Mouse (Mus musculus) kidney, postnatal 0 days (tissue): ENCODE results near the gene Olfr524. TPM values are rescaled to one million over a fixed set of nuclear protein-coding genes. Genes with fewer than 3 reads are reported as not detected.

ENCODE experiments used
- ATAC-seq: fragments of 200-750 bp; cut with Nextera tagmentation; replicated peaks from 2 replicates; pipeline ENCODE4 v1.8.0; 2017; ENCODE audit warnings: low read depth, moderate number of reproducible peaks, moderate TSS enrichment, moderate library complexity; ENCODE audit not compliant: low FRiP score
- DNase-seq: peaks from one replicate; pipeline ENCODE4 v3.0.0-alpha.2; 2016; ENCODE audit warnings: low spot score
- H3K27ac ChIP-seq: fragments of 300-500 bp; sonication (generic); 2 replicates; pipeline ENCODE4 v1.5.1; 2014; ENCODE audit warnings: mild to moderate bottlenecking
- H3K27me3 ChIP-seq: fragments of 300-500 bp; sonication (generic); 2 replicates; pipeline ENCODE4 v1.6.1; 2014; ENCODE audit warnings: low read length, mixed read lengths; ENCODE audit not compliant: insufficient read depth
- H3K36me3 ChIP-seq: fragments of 300-500 bp; sonication (generic); 2 replicates; pipeline ENCODE4 v1.6.1; 2014; ENCODE audit warnings: low read length, mixed read lengths; ENCODE audit not compliant: insufficient read depth
- H3K4me1 ChIP-seq: fragments of 300-500 bp; sonication (generic); replicated peaks from 2 replicates; pipeline ENCODE4 v1.6.1; 2014; ENCODE audit warnings: antibody characterized with exemption, low read length, mixed read lengths; ENCODE audit not compliant: insufficient read depth
- H3K4me2 ChIP-seq: fragments of 300-500 bp; sonication (generic); 2 replicates; pipeline ENCODE4 v1.6.1; 2014; ENCODE audit warnings: mild to moderate bottlenecking, low read length, moderate library complexity, mixed read lengths
- H3K4me3 ChIP-seq: fragments of 300-500 bp; sonication (generic); replicated peaks from 2 replicates; pipeline ENCODE4 v1.5.1; 2014; ENCODE audit warnings: low read depth, low read length
- H3K9ac ChIP-seq: fragments of 300-500 bp; sonication (generic); 2 replicates; pipeline ENCODE4 v1.6.1; 2014; ENCODE audit warnings: low read depth, low read length
- H3K9me3 ChIP-seq: fragments of 300-500 bp; sonication (generic); replicated peaks from 2 replicates; pipeline ENCODE4 v1.6.1; 2016; ENCODE audit warnings: low read length, inconsistent platforms, mixed read lengths
- CTCF ChIP-seq: IDR thresholded peaks from 2 replicates; pipeline ENCODE4 v1.5.1; 2016; ENCODE audit warnings: antibody characterized with exemption, low read depth, mild to moderate bottlenecking, moderate library complexity
- WGBS: fragments of 180-500 bp; shearing (Covaris S2); extraction: QIAGEN DNeasy Blood & Tissue Kit; methylation state at CpG from one replicate; pipeline ENCODE4 v1.1.7; 2014; 5-methylcytosine and 5-hydroxymethylcytosine counted together
- polyA plus RNA-seq: library from polyadenylated mRNA; unstranded; fragments of >200 nt; fragmentation: Nextera tagmentation; extraction: Ambion mirVana; gene quantifications from 2 replicates; pipeline ENCODE4 v1.2.1, GENCODE M21; 2015

Gene Olfr524
- polyA plus RNA-seq, 1 experiment from 2014 or later: not detected

GRCm38 (mm10) chr7:140154218-140154927, 51.4 kb downstream of the Olfr524 start, which contains the start of gene Sprn:
Gene Sprn (minus strand): TSS chr7:140154877.
- WGBS: 3% methylated on average over 28 of the region's 28 CpGs
- 0 out of 2 replicates have a peak, but pooled peaks have one; percentile 25 for ATAC-seq
- Histone ChIP-seq H3K4me1 (no peaks in the 10 kb centered on the region; the same call in 1 of the 2 replicates), H3K9ac (no peak within 1 kb of the TSS), H3K27ac (no peak within 1 kb of the TSS), H3K4me3 (peak within 1 kb of the TSS; percentile 18; the same call in 1 of the 2 replicates), H3K36me3 (no peaks in the 10 kb centered on the region), H3K27me3 (peaks cover 4% of the 10 kb centered on the region; the same call in 1 of the 2 replicates), H3K9me3 (no peaks in the 10 kb centered on the region), H3K4me2 (peak within 1 kb of the TSS; percentile 51)
- TF ChIP-seq CTCF: no peak
- no peak for DNase-seq

- peaks cover 4% of the 10 kb centered on the region; the same call in 1 of the 2 replicates for H3K27me3 ChIP-seq
- H3K9me3 ChIP-seq: no peaks in the 10 kb centered on the region
- ATAC-seq: no peak
- H3K4me3 ChIP-seq: peak overlapping the region; percentile 18; the same call in 1 of the 2 replicates
- no peak overlapping the region for H3K9ac ChIP-seq
- TF ChIP-seq CTCF: no peak
- H3K4me2 ChIP-seq: peak overlapping the region; percentile 51; the same call in 1 of the 2 replicates
- no peaks in the 10 kb centered on the region for H3K36me3 ChIP-seq
- H3K27ac ChIP-seq: no peak overlapping the region
- no peaks in the 10 kb centered on the region; the same call in 1 of the 2 replicates for H3K4me1 ChIP-seq
- WGBS: 19% methylated on average over 4 of the region's 4 CpGs
- DNase-seq: no peak
These were observed 51.9 kb downstream of the Olfr524 start for GRCm38 (mm10) chr7:140153829-140154217.

- no peak for TF ChIP-seq CTCF
- Histone ChIP-seq H3K9ac (no peak overlapping the region), H3K27me3 (peaks cover 4% of the 10 kb centered on the region; the same call in 1 of the 2 replicates), H3K36me3 (no peaks in the 10 kb centered on the region), H3K4me2 (peak overlapping the region; percentile 45), H3K4me1 (no peaks in the 10 kb centered on the region; the same call in 1 of the 2 replicates), H3K9me3 (no peaks in the 10 kb centered on the region), H3K4me3 (0 out of 2 replicates have a peak overlapping the region, but pooled peaks have one; percentile 6), H3K27ac (no peak overlapping the region)
- ATAC-seq (no peak), DNase-seq (peak; percentile 4)
- 7% methylated on average over 28 of the region's 28 CpGs for WGBS
These were observed 52.4 kb downstream of the Olfr524 start for GRCm38 (mm10) chr7:140153383-140153782.

Other genes with a start within 250 kb of the Olfr524 start
- gene 6430531B16Rik, start 227.2 kb downstream of the Olfr524 start, polyA plus RNA-seq: 0.28 and 0.36 TPM in 2 replicates
- gene Adam8, start 213.4 kb downstream of the Olfr524 start, polyA plus RNA-seq: 0.41 and 0.46 TPM in 2 replicates
- gene Zfp511, start 169.6 kb downstream of the Olfr524 start, polyA plus RNA-seq: 35.0 TPM in 2 replicates
- gene Tubgcp2, start 169.3 kb downstream of the Olfr524 start, polyA plus RNA-seq: 34.4 and 39.5 TPM in 2 replicates
- not detected in 2 replicates for gene Msx3, start 156.9 kb downstream of the Olfr524 start, polyA plus RNA-seq
- 0.89 and 1.1 TPM in 2 replicates for gene Caly, start 123.4 kb downstream of the Olfr524 start, polyA plus RNA-seq
- gene Prap1, start 112.6 kb downstream of the Olfr524 start, polyA plus RNA-seq: 3.9 and 6.2 TPM in 2 replicates
- gene Fuom, start 103.5 kb downstream of the Olfr524 start, polyA plus RNA-seq: 86.8 and 88.4 TPM in 2 replicates
- 21.0 and 22.9 TPM in 2 replicates for gene Paox, start 90.2 kb downstream of the Olfr524 start, polyA plus RNA-seq
- 236 and 241 TPM in 2 replicates for gene Echs1, start 89.5 kb downstream of the Olfr524 start, polyA plus RNA-seq
- 29.9 and 30.4 TPM in 2 replicates for gene Mtg1, start 68.4 kb downstream of the Olfr524 start, polyA plus RNA-seq
- gene Sprn, start 51.1 kb downstream of the Olfr524 start, polyA plus RNA-seq: 0.13 and 0.16 TPM in 2 replicates
- not detected in 2 replicates for gene Olfr522, start 41.2 kb downstream of the Olfr524 start, polyA plus RNA-seq
- not detected in 2 replicates for gene Olfr523, start 32.7 kb downstream of the Olfr524 start, polyA plus RNA-seq
- gene Cd163l1, start 12.3 kb upstream of the Olfr524 start, polyA plus RNA-seq: 0.05 TPM in 2 replicates
- not detected in 2 replicates for gene 5830411N06Rik, start 41.3 kb upstream of the Olfr524 start, polyA plus RNA-seq
- not detected in 2 replicates for gene Olfr525, start 114.9 kb upstream of the Olfr524 start, polyA plus RNA-seq
- not detected in 2 replicates for gene Olfr527, start 128.1 kb upstream of the Olfr524 start, polyA plus RNA-seq
- not detected in 2 replicates for gene Olfr60, start 155.7 kb upstream of the Olfr524 start, polyA plus RNA-seq
- gene Olfr530, start 170.4 kb upstream of the Olfr524 start, polyA plus RNA-seq: not detected in 2 replicates
- not detected in 2 replicates for gene Olfr531, start 197.0 kb upstream of the Olfr524 start, polyA plus RNA-seq
- not detected in 2 replicates for gene Olfr532, start 215.7 kb upstream of the Olfr524 start, polyA plus RNA-seq